Mouse (Mus musculus) brain, embryonic 14.5 days (tissue): ENCODE results near the gene Aox2.

Source experiments
- CTCF ChIP-seq: fragments of 200-500 bp; IDR thresholded peaks from 2 replicates; pipeline ENCODE4 v1.5.1; 2012; ENCODE audit warnings: inconsistent platforms, mild to moderate bottlenecking, moderate library complexity, borderline replicate concordance; ENCODE audit not compliant: insufficient read depth, insufficient read length; ENCODE audit errors: extremely low read depth
- POLR2A ChIP-seq: fragments of 200-500 bp; IDR thresholded peaks from 2 replicates; pipeline ENCODE4 v1.6.1; 2012; ENCODE audit warnings: mild to moderate bottlenecking, inconsistent platforms, borderline replicate concordance; ENCODE audit not compliant: poor library complexity, insufficient read depth, insufficient read length, severe bottlenecking; ENCODE audit errors: extremely low read depth

- no peak for TF ChIP-seq POLR2A
- TF ChIP-seq CTCF: no peak
Measured at GRCm38 (mm10) chr1:58358958-58359901, 81.1 kb downstream of the Aox2 start.
